Mouse (Mus musculus) G1E-ER4 (cell line): ENCODE data around the gene Selenof. TPM values are rescaled to one million over a fixed set of nuclear protein-coding genes. Genes with fewer than 3 reads are reported as not detected.

Source experiments
- GATA1 ChIP-seq: IDR thresholded peaks from one replicate; pipeline ENCODE4 v1.8.0; 2012; ENCODE audit warnings: low read length, inconsistent platforms
- polyA plus RNA-seq: library from polyadenylated mRNA; stranded (reverse); fragments of >175 nt; gene quantifications from 2 replicates; pipeline ENCODE4 v1.2.3, GENCODE M21; 2012

Selenof gene
- polyA plus RNA-seq, 1 experiment = 42.8 TPM

DNA sequence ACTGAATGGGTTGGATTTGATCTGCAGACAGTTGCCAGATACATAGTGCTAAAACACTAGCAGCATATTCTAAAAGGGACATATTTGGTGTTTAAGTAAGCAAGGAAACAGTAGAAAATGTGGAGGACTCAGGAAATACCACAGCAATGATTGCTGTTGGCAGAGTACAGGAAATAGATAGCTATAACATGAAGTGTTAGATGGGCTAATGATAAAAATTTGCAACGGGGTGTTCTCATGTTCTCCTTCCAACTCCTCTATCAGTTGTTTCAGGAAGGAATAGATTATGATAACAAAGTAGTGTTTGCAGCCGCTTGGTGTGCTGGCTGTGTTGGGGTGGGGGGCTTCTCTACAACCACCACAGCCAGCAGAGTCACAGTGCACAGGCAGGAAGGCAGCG is 11.7 kb downstream of the Selenof start:
- no peak for TF ChIP-seq GATA1

DNA sequence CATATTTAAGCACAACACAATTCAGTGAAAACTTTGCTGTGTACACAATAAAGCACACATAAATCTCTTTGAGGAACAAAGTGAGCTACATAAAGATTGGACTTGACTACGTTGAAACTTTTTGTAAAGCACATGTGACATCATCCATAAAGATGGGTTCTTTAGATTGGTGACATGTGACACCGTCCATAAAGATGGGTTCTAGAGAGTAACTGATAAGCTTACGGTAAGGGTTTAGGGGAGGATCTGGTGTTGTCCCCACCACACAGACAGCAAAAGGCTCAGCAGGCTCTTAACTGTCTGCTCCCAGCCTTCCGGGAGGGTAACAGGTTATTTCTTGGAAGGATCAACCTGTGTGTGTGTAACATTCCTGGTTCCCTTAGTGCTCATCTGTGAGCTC is 12.2 kb downstream of the Selenof start:
- TF ChIP-seq GATA1 = peak; percentile 39

DNA sequence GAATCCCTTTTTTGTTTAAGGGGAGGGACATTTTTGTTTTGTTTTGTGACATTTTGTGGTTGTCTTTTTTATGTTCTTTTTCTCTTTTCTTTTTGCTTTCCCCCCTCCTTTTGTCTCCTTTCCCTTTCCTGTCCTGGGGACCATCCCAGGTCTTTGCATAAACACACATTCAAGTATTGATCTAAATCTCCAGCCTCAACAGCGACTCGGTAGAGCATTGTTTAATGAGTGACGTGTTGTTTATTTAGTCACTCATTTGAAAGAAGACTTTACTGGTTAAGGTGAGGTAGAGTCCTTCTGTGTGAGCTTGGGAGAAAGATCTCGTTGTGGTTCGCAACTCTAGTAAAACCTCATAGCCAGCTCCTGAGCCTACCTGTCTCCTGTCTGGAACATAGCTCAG is 13.7 kb downstream of the Selenof start:
- TF ChIP-seq GATA1 = no peak

DNA sequence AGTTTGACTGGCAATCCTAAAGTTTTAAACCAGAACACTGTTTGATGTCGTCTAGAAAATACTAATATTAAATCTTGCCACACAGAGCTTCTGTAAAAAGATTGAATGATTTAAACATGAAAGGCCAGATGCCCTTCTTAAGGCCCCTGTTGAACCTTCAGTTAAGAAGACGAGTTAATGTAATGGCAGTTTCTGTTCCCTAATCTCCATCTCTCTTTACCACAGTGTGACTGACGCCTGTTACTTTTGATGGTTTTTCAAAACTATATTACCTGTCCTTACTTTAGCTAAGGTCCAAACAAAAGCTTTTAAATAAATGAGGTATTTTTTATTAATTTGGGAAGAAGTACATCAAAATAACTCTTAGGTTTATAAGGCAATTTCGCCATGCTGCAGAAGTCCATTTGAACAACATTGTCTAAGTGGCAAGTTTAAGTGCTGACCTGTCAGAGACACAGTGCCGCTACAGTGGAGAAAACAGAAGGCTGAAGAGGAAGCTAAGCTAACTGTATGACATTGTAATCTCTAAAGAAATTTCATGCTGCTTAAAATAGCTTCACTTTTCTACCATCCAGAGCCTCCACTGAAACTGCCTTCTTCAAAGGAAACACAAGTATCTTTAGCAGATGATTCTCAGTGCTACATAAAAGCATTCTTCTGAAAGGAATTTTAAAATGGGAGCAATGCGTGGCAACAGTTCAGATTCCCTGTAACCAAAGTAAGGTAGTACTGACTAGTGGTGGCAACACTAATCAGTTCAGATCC is 14.9 kb downstream of the Selenof start:
- no peak for TF ChIP-seq GATA1

DNA sequence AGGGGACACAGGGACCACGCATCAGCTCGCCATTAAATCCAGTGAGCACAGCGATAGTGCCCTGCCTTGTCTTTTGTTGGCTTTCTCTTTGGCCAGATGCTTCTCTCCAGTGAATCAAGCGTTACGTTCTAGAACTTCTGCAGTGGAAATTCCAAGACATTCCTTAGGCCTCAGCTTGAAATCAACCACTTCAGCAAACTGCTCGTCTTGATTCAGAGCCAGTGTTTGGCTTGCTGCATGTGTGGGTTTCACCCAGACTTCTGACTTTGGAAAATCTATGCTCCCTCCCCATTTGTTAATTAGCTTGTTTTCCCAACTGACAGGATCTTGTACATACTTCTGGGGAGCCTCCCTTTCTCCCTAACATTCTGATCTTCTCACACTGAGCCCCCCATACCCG is 16.6 kb downstream of the Selenof start:
- TF ChIP-seq GATA1 = no peak

DNA sequence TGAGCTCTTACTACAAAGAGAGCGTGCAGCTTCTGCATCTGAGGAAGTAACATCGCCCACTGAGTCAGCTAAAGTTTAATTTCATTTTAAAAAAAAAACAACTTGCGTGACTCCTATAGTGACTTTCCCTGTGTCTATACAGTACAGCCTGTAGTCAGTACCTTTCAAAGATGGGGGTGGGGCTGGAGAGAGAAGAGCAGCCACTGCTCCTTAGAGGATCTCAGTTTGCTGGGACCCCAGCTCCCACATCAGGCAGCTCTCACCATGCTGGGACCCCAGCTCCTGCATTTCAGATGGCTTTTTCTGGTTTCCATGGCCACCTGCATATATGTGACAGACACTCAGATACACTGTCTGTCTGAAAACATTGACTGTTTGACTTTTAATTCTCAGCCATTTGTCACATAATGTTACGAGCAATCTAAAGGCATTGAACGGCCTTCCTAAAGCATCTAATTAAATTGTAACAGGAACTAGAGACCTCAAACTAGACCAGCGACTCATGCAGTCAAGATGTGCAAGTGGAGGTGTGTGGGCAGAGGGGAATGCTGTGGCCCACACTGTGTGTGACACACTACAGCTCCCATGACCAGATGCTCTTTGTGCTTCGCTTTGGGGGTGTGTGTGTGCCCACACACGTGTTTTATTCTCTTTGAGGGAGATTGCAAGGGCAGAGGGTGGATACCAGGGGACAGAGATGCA is 19.2 kb downstream of the Selenof start:
- no peak for TF ChIP-seq GATA1

DNA sequence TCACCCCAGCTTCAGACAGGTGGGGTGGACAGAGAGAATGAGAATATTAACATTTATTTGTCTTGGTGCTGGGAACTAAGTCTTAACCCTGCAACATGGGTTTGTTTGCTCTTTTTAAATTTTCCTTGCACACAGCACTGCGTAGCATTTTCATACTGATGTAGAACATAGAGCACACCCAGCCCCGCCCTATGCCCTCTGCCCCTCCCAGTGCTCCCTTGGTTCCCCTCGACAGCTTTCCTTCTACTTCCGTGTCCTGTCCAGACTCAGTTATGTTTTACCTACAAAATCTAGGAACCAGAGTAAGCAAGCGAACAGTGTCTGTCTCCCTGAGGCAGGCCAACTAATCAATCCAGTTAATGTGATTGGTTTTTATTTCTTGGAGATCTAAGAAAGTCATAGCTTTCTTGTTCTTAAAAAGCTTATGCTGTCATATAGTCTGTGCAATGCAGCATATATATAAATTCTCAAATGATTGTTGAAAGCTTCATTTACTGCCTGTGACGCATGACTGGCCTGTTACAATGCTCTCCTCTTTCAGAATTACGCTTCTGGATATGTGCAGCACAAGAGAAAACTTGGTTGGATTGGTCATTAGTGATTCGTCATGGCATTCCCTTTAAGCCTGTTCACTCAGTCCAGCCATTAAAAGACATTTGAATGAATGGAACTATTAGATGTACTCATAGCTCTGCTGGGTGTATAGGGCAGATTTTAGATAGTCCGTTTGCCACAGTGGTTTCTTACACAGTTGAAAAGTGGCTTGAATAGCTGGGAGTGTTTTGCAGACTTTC is 23.1 kb downstream of the Selenof start:
- TF ChIP-seq GATA1 = no peak

DNA sequence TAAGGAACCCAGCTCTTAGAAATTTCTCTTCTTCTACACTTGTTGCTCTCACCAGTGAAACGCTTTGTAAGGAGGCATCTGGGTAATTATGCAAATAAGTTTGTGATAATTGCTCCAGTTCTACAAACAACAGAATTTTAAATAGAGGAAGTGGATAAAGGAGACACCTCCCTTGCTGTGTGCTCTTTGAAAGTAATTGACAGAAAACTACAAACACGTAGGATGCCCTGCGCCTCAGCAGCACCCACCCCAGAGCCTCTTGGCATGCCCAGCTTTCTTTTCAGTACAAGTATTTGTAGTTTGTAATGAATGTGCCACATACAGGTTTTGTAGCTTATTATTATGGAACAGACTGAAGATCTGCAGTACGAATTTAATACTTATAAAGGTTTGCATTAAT is 27.0 kb downstream of the Selenof start:
- TF ChIP-seq GATA1 = no peak

DNA sequence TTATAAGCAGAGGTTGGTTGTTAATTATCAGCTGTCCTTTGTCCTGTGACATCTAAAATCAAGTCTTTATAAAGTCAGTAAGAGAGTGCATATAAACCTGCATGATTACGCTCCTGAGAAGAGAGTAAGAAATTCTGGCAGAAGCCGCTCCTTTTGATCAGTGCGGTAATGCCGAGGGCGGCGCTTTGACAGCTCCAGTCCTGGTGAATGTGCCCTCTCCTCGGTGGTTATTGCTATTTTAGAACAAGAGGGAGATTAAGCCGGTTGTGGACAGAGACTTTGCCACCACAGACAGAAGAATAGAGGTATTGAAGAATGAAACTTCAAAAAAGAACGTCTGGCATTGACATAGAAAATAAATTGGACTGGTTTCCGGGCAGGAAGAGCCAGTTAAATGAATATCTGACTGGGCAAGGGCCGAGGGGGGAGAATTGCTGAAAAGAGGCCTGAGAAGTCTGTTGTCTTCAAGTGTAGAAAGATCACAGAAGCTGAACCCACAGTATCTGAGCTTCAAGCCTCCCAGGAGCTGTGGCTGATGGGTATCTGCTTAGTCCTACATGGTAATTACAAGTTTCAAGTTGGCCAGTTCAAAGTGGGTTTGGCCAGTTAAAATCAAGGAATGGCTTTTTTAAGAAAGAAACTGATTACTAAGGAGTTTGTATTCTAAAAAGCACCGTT is 27.8 kb downstream of the Selenof start:
- no peak for TF ChIP-seq GATA1

DNA sequence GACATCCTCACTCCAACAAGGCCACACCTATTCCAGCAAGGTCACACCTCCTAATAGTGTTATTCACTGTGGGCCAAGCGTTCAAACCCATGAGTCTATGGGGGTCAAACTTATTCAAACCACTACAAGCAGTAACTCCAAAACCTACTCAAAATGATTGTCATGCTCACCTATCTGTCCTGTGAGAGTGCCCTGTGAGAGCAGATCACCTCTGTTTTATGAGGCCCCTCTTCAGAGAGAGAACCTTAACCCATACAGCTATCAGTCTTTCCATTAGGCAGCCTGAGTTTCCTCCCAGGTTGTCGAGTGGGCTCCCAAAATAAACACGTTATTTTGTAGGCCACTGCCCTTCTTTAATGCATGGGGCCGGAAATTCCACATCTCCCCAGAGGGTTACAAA is 32.3 kb downstream of the Selenof start:
- no peak for TF ChIP-seq GATA1

DNA sequence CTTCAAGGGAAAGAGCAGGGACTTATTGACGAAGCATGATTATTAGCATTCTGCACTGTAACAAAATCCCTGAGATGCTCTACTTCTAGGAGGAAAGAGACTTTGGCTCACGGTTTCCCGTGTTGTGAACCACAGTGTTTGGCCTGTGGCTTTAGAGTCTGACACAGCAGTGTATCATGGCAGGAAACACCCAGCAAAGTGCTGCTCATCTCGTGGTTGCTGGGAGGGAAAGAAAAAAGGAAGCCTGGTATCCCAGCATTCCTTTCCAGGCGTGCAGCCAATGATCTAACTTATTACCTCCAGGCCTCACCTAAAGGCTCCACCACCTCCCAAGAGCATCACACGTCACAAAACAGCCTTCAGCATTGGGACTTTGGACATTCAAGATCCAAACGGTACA is 32.7 kb downstream of the Selenof start:
- TF ChIP-seq GATA1 = no peak

DNA sequence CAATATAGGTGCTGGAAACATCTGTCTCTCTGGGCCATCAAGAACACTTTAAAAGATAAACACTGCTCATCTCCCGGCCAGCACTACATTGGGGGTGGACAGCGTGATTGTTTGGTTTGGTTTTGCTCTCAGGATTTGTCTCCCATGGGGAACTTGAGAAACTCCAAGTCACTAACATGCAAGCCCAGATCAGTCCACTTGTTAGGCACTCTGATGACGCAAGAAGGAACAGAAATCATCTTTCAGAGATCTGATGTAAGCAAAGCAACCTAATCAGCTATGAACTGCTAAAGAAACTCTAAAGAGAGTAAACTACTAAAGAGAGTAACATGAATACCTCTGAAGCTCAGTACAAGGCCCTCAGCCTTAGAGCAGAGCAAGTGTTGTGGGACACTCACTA is 33.5 kb downstream of the Selenof start:
- TF ChIP-seq GATA1 = no peak

DNA sequence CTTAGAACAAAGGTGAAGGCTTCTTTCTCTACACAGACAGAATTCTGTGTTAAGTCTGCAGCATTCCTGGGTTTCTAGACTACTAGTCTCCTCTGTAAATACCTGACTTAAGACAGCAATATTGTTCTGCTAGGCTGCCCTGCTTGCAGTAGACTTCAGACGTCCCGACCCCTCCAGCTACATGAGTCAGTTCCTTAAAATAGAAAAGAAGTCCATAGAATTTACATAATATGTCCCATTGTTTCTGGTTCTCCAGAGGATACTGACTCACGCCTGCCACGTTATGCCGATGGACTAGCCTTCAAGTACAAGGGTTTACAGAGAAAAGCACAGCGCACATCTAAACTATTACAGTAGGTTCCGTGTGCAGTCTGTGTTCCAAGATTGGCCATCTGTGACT is 34.1 kb downstream of the Selenof start:
- no peak for TF ChIP-seq GATA1

DNA sequence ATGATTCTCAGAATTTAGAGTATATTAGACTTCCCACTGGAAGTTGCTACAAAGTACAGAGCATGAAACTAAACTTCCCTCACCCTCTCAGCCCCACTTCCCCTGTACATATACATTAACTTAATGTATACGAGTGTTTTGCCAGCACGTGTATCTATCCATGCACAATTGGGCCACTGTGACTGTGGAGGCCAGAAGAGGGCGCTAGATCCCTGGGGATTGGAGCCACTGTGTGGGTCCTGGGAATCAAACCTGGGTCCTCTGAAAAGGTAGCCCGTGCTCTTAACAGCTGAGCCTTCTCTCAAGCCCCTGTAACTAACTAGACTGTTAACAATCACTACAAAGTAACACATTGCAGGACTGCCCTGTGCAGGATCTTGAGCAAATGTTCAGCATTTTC is 36.3 kb downstream of the Selenof start:
- no peak for TF ChIP-seq GATA1

DNA sequence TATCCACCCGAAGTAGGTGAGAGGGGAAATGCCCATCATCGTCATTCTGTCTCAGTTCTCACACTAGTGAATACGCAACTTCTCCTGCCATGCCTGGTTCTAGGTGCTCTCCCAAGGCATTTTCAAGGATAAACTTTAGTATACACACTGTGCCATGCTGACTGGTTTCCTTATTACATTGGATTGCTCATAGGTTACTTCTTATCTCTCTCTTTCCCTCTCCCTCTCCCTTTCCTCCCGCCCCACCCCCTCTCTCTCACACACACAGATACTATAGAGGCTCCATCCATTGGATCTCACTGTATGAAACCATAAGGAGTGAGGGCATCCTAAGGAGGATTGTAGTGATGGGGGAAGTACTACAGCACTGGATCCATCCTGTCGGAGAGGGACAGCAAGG is 38.0 kb downstream of the Selenof start:
- TF ChIP-seq GATA1 = no peak

DNA sequence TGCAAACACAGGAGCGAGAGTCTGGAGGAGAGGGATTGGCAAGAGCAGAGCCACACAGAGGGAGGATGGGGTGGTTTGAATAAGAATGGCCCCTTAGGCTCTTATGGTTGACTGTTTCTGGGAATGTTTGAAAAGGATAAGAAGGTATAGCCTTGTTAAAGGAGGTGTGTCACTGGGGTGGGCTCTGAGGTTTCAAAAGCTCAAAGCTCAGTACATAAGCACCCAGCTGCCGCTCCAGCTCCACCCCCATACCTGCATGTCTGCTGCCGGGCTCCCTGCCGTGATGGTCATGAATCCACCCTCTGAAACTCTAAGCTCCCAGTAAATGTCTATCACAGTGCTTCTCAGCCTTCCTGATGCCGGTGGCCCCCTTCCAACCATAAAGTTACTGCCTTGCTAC is 40.7 kb downstream of the Selenof start:
- no peak for TF ChIP-seq GATA1
